Mouse (Mus musculus): Measurements from ENCODE around the gene Klhdc9. TPM values are rescaled to one million over a fixed set of nuclear protein-coding genes. Genes with fewer than 3 reads are reported as not detected.

Gene Klhdc9
- polyA plus RNA-seq, 1 experiment from 2014 or later: 0.46 TPM

DNA sequence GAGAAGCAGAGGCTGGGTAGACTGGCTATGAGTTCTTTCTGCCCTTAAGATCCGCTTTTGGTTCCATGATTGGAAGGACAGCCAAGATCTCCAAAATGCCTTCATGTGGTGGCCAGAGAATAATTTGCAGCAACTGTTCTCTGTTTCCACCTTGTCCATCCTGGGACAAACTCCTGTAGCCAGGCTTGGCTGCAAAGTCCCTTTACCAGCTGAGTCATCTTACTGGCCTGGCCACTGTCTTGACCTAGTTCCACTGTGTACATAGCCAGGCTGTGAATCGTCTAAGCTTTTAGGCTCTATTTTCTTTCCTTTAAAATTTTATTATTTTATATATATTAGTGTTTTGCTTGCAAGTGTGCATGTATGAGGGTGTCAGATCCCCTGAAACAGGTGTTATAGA is 11.4 kb downstream of the Klhdc9 start:
- WGBS (ENCODE audit: insufficient replicate concordance): 81% methylated on average over 2 of the region's 2 CpGs
- no peak for ATAC-seq
- peaks cover 41% of the 10 kb centered on the region for H3K4me1 ChIP-seq

DNA sequence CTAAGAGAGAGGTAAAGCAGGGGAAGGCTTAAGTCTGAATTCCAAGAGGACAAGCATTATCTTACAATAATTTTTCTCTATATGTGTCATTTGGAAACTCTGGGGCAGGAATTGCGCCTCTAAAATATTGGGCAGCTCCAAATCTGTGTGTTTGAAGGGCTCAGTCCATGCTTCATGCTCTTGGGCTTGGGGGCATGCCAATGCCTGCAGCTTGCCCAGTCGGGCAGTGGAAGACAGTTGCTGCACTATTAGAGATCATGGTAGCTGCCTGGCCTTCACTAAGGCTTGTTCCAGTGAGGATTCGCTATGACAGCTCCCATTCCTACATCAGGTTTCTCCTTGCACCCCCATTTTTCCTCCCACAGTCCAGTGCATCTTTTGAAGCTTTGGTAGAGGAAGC is 11.9 kb downstream of the Klhdc9 start:
- H3K4me1 ChIP-seq: peaks cover 46% of the 10 kb centered on the region
- no peak overlapping the region for H3K27ac ChIP-seq
- H3K4me3 ChIP-seq: no peak overlapping the region
- H3K4me2 ChIP-seq: no peak overlapping the region
- no peaks in the 10 kb centered on the region; the same call in 1 of the 2 replicates for H3K9me3 ChIP-seq (replicated peaks)
- H3K27me3 ChIP-seq (replicated peaks): no peaks in the 10 kb centered on the region
- peak overlapping the region; percentile 3; the same call in 1 of the 2 replicates for H3K9ac ChIP-seq
- peaks cover 21% of the 10 kb centered on the region for H3K36me3 ChIP-seq
- ATAC-seq: no peak
- WGBS (ENCODE audit: insufficient replicate concordance): 90% methylated on average over 3 of the region's 3 CpGs

More for the DNA sequence above, 11.4 kb downstream of the Klhdc9 start:
- H3K4me2 ChIP-seq: no peak overlapping the region
- H3K9me3 ChIP-seq (replicated peaks): no peaks in the 10 kb centered on the region; the same call in 1 of the 2 replicates
- no peaks in the 10 kb centered on the region for H3K27me3 ChIP-seq (replicated peaks)
- no peak overlapping the region for H3K9ac ChIP-seq
- H3K36me3 ChIP-seq: peaks cover 18% of the 10 kb centered on the region
- H3K4me3 ChIP-seq: no peak overlapping the region
- no peak overlapping the region for H3K27ac ChIP-seq

DNA sequence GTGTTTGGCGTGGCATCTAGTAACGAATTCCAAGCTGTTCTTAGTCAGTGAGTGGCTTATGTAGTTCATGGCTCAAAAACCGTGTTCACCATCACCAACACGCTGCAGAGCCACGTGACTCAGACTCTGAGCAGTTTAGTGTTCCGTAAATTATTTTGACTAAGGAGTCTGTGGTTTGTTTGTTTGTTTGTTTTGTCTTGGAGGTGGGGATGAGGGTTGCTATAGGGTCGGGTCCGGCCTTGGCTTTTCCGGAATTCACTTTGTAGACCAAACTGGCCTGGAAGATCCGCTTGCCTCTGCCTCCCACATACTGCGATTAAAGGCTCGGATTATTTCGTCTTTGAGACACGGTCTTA is 14.5 kb downstream of the Klhdc9 start:
- WGBS (ENCODE audit: insufficient replicate concordance): under 1% methylated on average over 14 of the region's 14 CpGs
- Histone ChIP-seq H3K4me1 (peaks cover 47% of the 10 kb centered on the region), H3K4me3 (peak overlapping the region; percentile 82), H3K36me3 (peaks cover 47% of the 10 kb centered on the region), H3K9ac (peak overlapping the region; percentile 87), H3K27ac (peak overlapping the region; percentile 75), H3K27me3 (replicated peaks) (no peaks in the 10 kb centered on the region), H3K4me2 (peak overlapping the region; percentile 84), H3K9me3 (replicated peaks) (no peaks in the 10 kb centered on the region; the same call in 1 of the 2 replicates)
- peak; percentile 46; the same call in 1 of the 2 replicates for ATAC-seq

DNA sequence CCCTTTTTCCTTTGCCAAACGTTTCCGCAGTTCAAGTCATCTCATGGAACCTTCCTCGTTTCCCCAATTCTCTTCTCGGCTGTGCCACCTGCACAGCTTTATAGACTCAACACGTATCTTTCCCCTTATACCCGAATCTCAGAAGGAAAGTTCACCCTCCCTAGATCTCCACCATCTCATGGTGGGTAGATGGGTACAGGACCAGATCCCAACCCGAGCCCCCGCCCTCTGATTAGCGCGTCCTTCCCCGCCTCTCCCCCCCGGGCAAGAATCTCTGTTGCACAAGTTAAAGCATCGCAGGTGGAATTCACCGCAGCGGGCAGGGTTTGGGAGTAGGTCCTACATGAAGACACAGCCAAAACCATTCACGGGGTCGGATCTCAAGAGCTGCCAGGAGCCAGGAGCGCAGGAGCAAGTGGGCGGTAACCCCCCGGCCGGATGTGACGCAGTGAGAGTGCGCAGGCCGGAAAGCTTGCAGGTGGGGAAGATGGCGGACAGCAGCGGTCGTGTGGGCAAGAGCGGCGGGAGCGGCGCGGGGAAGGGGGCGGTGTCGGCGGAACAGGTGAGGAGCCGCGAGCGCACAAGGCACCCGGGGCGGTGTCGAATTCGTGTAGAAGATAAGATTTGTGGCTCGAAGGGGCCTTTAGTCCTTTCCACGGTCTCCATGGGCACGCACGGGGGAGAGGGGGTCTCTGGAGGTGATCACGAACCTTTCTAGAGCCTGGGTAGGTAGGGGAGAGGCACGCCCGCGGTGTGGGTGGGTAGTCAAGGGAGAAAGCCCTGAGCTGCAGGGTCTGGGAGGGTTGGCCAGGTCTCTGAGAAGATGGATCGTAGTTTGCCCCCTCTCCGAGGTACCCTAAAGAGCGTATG is 15.1 kb downstream of the Klhdc9 start, which contains the start of the genes Nit1 and Pfdn2:
TSS of gene Nit1 (minus strand) at position 422 of the 870 bp plus-strand sequence.
TSS of gene Pfdn2 (plus strand) at position 446 of the 870 bp plus-strand sequence.
- Histone ChIP-seq H3K9me3 (replicated peaks) (no peaks in the 10 kb centered on the region; the same call in 1 of the 2 replicates), H3K4me1 (peaks cover 43% of the 10 kb centered on the region), H3K4me2 (peak within 1 kb of the TSS; percentile 84), H3K27me3 (replicated peaks) (no peaks in the 10 kb centered on the region), H3K36me3 (peaks cover 53% of the 10 kb centered on the region), H3K27ac (peak within 1 kb of the TSS; percentile 75), H3K4me3 (peak within 1 kb of the TSS; percentile 82), H3K9ac (peak within 1 kb of the TSS; percentile 87)
- peak; percentile 89 for ATAC-seq
- WGBS (ENCODE audit: insufficient replicate concordance): 1% methylated on average over 53 of the region's 53 CpGs

DNA sequence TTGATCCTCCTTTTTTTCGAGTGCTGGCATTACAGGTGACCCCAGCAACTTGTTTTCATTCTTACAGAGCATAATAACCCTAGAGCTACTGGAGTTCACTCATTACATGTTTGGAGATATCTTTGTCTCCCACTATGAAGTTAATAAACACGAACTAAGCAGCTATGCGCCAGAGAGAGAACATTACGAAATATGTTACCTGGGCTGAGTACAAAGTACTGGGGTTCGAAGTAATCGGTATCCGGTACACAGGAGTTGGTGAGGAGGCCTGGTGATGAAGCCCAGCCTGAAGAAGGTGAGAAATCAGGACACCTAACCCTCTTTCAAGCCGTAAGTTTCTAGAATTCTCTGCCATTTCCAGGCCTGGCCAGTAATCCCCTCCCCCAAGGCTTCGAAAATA is 15.9 kb downstream of the Klhdc9 start:
- H3K27ac ChIP-seq: peak overlapping the region; percentile 75; the same call in 1 of the 2 replicates
- 67% methylated on average over 9 of the region's 9 CpGs for WGBS (ENCODE audit: insufficient replicate concordance)
- peak overlapping the region; percentile 82 for H3K4me3 ChIP-seq
- no peaks in the 10 kb centered on the region for H3K27me3 ChIP-seq (replicated peaks)
- peaks cover 41% of the 10 kb centered on the region for H3K4me1 ChIP-seq
- H3K9ac ChIP-seq: peak overlapping the region; percentile 87
- H3K36me3 ChIP-seq: peaks cover 60% of the 10 kb centered on the region
- no peak; the same call in 1 of the 2 replicates for ATAC-seq
- no peaks in the 10 kb centered on the region; the same call in 1 of the 2 replicates for H3K9me3 ChIP-seq (replicated peaks)
- H3K4me2 ChIP-seq: peak overlapping the region; percentile 84

DNA sequence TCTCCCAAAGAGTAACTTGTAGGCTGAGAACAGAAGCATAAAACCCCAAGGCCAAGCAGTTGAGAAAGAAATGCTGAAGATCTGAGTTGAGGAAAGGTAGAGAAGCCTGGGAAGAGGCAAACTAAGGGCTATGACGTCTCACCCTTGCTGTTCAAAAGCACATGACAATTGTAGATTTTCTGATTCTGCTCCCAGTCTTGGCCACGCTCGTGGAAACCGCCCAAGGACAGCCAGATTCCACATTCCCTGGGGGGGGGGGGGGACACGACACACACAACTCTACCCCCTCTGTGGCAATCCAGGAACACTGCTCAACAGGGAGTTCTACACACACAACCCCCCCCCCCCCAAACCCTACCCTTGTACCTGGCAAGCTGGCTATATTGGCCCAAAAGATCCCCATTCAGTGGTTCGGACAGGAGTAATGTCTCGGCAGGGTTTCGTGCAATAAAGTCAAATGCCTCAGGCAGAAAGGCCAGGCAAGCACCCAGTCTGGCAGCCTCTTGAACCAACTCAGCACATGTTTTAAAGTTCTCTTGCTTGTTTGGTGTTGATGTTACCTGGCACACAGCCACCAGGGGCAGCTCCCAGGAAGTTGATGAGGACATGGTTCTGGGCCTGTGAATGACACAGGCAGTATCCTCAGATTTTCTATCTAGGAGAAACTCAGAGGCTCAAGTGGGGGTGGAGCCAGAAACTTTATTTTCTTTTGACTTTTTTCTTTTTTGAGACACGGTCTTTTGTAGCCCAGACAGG is 16.5 kb downstream of the Klhdc9 start:
- H3K27me3 ChIP-seq (replicated peaks): no peaks in the 10 kb centered on the region
- peaks cover 38% of the 10 kb centered on the region for H3K4me1 ChIP-seq
- H3K9ac ChIP-seq: no peak overlapping the region
- H3K27ac ChIP-seq: no peak overlapping the region
- WGBS (ENCODE audit: insufficient replicate concordance): 75% methylated on average over 9 of the region's 9 CpGs
- H3K36me3 ChIP-seq: peaks cover 65% of the 10 kb centered on the region
- H3K4me3 ChIP-seq: peak overlapping the region; percentile 82
- peak overlapping the region; percentile 84 for H3K4me2 ChIP-seq
- 0 out of 2 replicates have a peak, but pooled peaks have one; percentile 9 for ATAC-seq
- H3K9me3 ChIP-seq (replicated peaks): no peaks in the 10 kb centered on the region; the same call in 1 of the 2 replicates

DNA sequence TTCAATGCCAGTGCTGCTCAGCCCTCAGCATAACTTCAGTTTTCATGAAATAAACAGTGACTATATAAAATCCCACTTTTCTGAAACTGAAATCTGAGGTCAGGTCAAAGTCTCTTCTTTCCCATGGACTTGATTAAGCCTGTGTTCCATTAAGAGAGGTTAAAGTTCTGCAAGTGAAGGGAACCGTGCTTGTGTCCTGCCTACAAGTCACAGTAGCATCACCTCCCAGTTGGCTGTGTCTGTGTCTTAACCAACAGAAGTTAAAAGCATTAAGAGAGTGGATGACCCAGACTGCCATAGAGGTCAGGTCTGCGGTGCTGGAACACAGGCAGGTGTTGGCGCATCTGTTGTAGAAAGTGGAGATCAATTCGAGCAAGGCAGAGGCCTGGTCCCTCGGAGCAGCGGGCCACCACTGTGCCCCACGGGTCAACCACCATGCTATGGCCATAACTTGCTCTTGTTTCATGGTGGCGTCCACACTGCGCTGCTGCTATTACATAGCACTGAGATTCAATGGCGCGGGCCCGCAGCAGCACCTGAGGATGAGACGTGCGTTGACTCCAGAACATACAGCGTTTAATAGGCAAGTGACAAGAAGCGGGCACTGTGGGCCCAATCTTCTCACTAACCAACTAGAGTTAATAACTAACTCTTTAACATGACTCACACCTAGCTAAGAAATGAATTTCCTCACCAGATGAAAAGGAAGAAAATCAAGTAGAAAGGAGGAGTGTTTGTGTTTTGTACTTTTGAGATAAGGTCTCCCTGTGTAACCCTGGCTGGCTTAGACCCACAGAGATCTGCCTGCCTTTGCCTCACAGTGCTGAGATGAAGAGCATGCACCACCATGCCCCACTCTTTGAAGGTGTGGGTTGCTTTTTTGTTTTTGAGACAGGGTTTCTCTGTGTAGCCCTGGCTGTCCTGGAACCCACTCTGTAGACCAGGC is 18.1 kb downstream of the Klhdc9 start:
- no peak overlapping the region for H3K4me2 ChIP-seq
- H3K36me3 ChIP-seq: peaks cover 68% of the 10 kb centered on the region
- ATAC-seq: no peak
- H3K4me1 ChIP-seq: peaks cover 25% of the 10 kb centered on the region
- no peaks in the 10 kb centered on the region; the same call in 1 of the 2 replicates for H3K9me3 ChIP-seq (replicated peaks)
- H3K9ac ChIP-seq: no peak overlapping the region
- 88% methylated on average over 16 of the region's 16 CpGs for WGBS (ENCODE audit: insufficient replicate concordance)
- H3K4me3 ChIP-seq: no peak overlapping the region
- H3K27me3 ChIP-seq (replicated peaks): no peaks in the 10 kb centered on the region
- no peak overlapping the region for H3K27ac ChIP-seq

DNA sequence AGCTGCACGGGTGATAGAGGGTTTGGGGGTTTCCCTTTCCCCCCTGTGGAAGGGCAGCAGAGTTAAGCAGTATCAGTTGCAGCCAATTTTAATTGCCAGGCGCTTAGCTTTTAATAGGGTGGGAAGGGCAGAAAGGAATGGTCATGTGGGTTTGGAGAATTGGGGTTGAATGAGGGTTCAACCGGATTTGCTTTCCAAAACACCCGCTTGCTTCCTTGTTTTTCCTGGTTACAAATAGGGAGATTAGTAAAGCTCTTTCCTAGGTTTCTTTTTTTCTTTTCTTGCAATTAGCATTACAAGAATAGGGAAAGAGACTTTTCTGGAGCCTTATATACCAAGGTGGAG is 30.4 kb downstream of the Klhdc9 start:
- Histone ChIP-seq H3K9ac (peak overlapping the region; percentile 97), H3K4me3 (peak overlapping the region; percentile 88), H3K4me1 (peaks cover 58% of the 10 kb centered on the region), H3K36me3 (peaks cover 34% of the 10 kb centered on the region), H3K27ac (peak overlapping the region; percentile 94), H3K4me2 (peak overlapping the region; percentile 90), H3K27me3 (replicated peaks) (no peaks in the 10 kb centered on the region), H3K9me3 (replicated peaks) (no peaks in the 10 kb centered on the region)
- WGBS (ENCODE audit: insufficient replicate concordance): 3% methylated on average over 4 of the region's 4 CpGs
- no peak for ATAC-seq

DNA sequence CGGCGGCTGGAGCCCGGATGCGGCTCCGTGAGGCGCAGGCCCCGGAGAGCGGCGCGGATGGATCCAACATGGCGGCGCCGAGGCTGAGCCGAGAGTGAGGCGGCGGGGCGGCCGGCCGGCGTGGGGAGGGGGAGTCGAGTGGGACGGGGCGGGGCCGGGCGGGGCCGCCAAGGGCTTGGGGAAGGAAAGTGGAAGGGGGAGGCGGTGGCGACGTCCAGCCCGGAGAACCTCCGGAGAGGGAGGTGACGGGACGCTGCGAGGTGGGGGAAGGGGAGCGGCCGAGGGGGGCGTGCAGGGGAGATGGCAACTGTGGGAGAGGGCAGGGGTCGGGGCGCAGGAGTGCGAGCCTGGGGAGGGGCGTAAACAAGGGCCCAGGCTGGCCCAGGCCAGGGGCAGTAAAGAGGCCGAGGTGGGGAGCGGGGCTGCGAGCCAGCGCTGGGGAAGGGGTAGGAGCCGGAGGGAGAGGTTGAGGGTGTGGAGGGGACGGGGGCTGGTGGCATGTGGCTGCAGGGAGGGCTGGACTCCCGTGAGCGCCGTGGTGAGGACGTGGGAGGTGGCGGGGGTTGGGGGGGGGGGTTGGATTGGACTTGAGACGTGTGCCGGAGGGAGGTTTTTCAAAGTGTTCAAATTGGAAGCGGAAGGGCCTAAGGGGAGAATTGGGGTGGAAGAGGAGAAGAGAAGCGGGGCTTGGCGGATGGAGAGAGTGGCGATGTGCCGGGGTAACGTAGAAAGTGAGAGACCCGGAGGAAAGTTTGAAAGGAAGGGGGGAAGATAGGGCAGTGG is 31.0 kb downstream of the Klhdc9 start:
- peaks cover 35% of the 10 kb centered on the region for H3K36me3 ChIP-seq
- no peaks in the 10 kb centered on the region for H3K9me3 ChIP-seq (replicated peaks)
- 2% methylated on average over 50 of the region's 61 CpGs for WGBS (ENCODE audit: insufficient replicate concordance)
- peak overlapping the region; percentile 97 for H3K9ac ChIP-seq
- peak overlapping the region; percentile 94 for H3K27ac ChIP-seq
- no peaks in the 10 kb centered on the region for H3K27me3 ChIP-seq (replicated peaks)
- H3K4me1 ChIP-seq: peaks cover 54% of the 10 kb centered on the region
- peak overlapping the region; percentile 90 for H3K4me2 ChIP-seq
- H3K4me3 ChIP-seq: peak overlapping the region; percentile 88
- peak; percentile 75 for ATAC-seq

DNA sequence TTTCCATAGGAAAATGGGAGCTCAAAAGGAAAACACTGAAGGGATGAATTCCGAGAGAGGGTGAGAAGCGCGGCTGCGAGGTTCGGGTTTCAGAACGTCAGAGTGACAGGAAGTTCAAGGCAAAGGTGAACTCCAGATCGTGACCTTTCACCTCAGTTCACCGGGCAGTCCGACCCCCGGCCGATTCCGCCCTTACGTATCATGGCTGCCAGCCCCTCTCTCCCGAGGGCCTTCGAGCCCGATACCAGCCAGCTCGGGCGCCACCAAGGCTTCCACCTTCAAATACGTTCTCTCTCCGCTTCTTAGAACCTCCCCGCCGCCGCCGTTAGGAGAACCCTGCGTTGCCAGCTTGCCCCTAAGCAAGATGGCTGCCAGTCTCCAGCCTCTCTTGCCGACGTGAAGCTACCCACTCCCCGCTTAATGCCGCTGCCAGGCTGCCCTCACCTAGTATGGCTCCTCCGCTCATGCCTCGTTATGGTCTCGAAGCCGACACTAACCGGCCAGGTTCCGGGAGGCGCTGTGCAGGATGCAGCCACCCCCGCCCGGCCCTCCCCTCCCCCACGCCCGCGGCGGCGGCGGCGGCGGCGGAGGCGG is 31.7 kb downstream of the Klhdc9 start, which contains the start of gene Dedd:
TSS of gene Dedd (plus strand) at position 307 of the 594 bp plus-strand sequence.
- peak; percentile 86 for ATAC-seq
- under 1% methylated on average over 36 of the region's 48 CpGs for WGBS (ENCODE audit: insufficient replicate concordance)

More for the DNA sequence above, 31.7 kb downstream of the Klhdc9 start, which contains the start of gene Dedd:
- peak within 1 kb of the TSS; percentile 94 for H3K27ac ChIP-seq
- peak within 1 kb of the TSS; percentile 97 for H3K9ac ChIP-seq
- peaks cover 30% of the 10 kb centered on the region for H3K36me3 ChIP-seq
- H3K9me3 ChIP-seq (replicated peaks): no peaks in the 10 kb centered on the region
- H3K27me3 ChIP-seq (replicated peaks): no peaks in the 10 kb centered on the region
- H3K4me1 ChIP-seq: peaks cover 51% of the 10 kb centered on the region
- H3K4me3 ChIP-seq: peak within 1 kb of the TSS; percentile 88
- peak within 1 kb of the TSS; percentile 90 for H3K4me2 ChIP-seq
